10 mouse cellular contexts compared by ENCODE assay signal in genomic region chrX:8732907-8733306, GRCm38 (mm10). TPM values are rescaled to one million over a fixed set of nuclear protein-coding genes. Genes with fewer than 3 reads are reported as not detected.
A peak's percentile ranks its signal among the peaks of the same experiment; 100 is the strongest.
DNase-seq lines count a peak whose midpoint lies in the region; ATAC-seq and TF ChIP-seq lines count a peak whose summit lies in the region.
"Had no signal": no experiment of that assay in that cellular context is flagged by ENCODE, and none has a peak within 500 bp of the region (broad histone marks: within the 10 kb centered on the region; RNA-seq: fewer than 3 reads in every experiment).

No protein-coding gene starts in this region.

- no peak overlapping the region for H3K4me3 ChIP-seq in gastrocnemius, adult 2 months
- no peak overlapping the region for H3K4me3 ChIP-seq in midbrain, embryonic 16.5 days (ENCODE audit: low read depth, low read length)
- H3K4me3 ChIP-seq: hindbrain, embryonic 15.5 days; myocyte had no signal

- no peak overlapping the region for H3K4me2 ChIP-seq in midbrain, embryonic 16.5 days (ENCODE audit: low read length)
- H3K4me2 ChIP-seq: hindbrain, embryonic 15.5 days had no signal

- H3K36me3 ChIP-seq in midbrain, embryonic 16.5 days (ENCODE audit: control insufficient read depth, insufficient read depth, low read length): no peaks in the 10 kb centered on the region
- H3K36me3 ChIP-seq: hindbrain, embryonic 15.5 days had no signal

- H3K4me1 ChIP-seq in midbrain, embryonic 16.5 days (ENCODE audit: control insufficient read depth, insufficient read depth, low read length): no peaks in the 10 kb centered on the region
- H3K4me1 ChIP-seq: hindbrain, embryonic 15.5 days had no signal

- H3K9me3 ChIP-seq in midbrain, embryonic 16.5 days (replicated peaks; ENCODE audit: control insufficient read depth, low read length, poor library complexity, severe bottlenecking): peaks cover 2% of the 10 kb centered on the region; the same call in 1 of the 2 replicates
- H3K9me3 ChIP-seq: hindbrain, embryonic 15.5 days had no signal

- no peaks in the 10 kb centered on the region for H3K27me3 ChIP-seq in midbrain, embryonic 16.5 days (ENCODE audit: control insufficient read depth, insufficient read depth, low read depth, low read length)
- H3K27me3 ChIP-seq: hindbrain, embryonic 15.5 days had no signal

- no peak overlapping the region for H3K27ac ChIP-seq in gastrocnemius, adult 2 months
- no peak overlapping the region for H3K27ac ChIP-seq in midbrain, embryonic 16.5 days (ENCODE audit: low read length)
- H3K27ac ChIP-seq: hindbrain, embryonic 15.5 days had no signal

- intact Hi-C loops in gastrocnemius, adult 2 months (cut with DNase I): loop anchor here (5.0 kb wide), 1 partner anchor 121 kb away; no protein-coding TSS in a partner anchor

- peak; percentile 32 for TF ChIP-seq CTCF in gastrocnemius, adult 2 months (IDR thresholded peaks at IDR 0.05)

- 50% methylated on average over 5 of the region's 5 CpGs for WGBS in midbrain, embryonic 16.5 days

- no peak for DNase-seq in gastrocnemius, adult 2 months
- no peak for DNase-seq in gastrocnemius, postnatal 25 days
- peak; percentile 5 for DNase-seq in ovary, postnatal 36 days (ENCODE audit: low spot score)
- no peak for DNase-seq in ovary, adult 18-20 months (ENCODE audit: low spot score)
- DNase-seq in cerebellum, adult 9-10 months: peak; percentile 7
- peak; percentile 27 to 57 for DNase-seq in kidney, postnatal 4 days
- DNase-seq in right cerebral cortex, postnatal 10 days (ENCODE audit: low spot score in 2 of 2): peak; percentile 27 to 32

- no peak for ATAC-seq in midbrain, embryonic 16.5 days

- H3K9ac ChIP-seq in midbrain, embryonic 16.5 days (ENCODE audit: low read depth, low read length): no peak overlapping the region
- H3K9ac ChIP-seq: hindbrain, embryonic 15.5 days had no signal

RNA-seq across cellular contexts. Expression of gene Ssx9, which starts 15.3 kb away (rescaled TPM):
- not detected for total RNA-seq in gastrocnemius, adult 2 months (2021)
- total RNA-seq in gastrocnemius, postnatal 25 days (2021): not detected
- polyA plus RNA-seq in midbrain, embryonic 16.5 days (2015; fragmentation: Nextera tagmentation; extraction: Ambion mirVana): not detected in 2 replicates
- polyA plus RNA-seq: hindbrain, embryonic 15.5 days; myocyte had no signal

RNA-seq across cellular contexts. Expression of gene Ssxb8, which starts 42.3 kb away (rescaled TPM):
- not detected for total RNA-seq in gastrocnemius, adult 2 months (2021)
- total RNA-seq in gastrocnemius, postnatal 25 days (2021): not detected
- polyA plus RNA-seq in midbrain, embryonic 16.5 days (2015; fragmentation: Nextera tagmentation; extraction: Ambion mirVana): not detected in 2 replicates
- polyA plus RNA-seq: hindbrain, embryonic 15.5 days; myocyte had no signal

Comparison
In these comparisons a context has a peak if more than half of its experiments do, and no peak if none do; other contexts are left out.
1. DNase-seq: peak in ovary, postnatal 36 days (single experiment), cerebellum, adult 9-10 months (single experiment), kidney, postnatal 4 days (2 of 2) and right cerebral cortex, postnatal 10 days (2 of 2); none in gastrocnemius, adult 2 months (single experiment), gastrocnemius, postnatal 25 days (single experiment) and ovary, adult 18-20 months (single experiment).